Mouse (Mus musculus): Measurements from ENCODE around the gene Gm42906. TPM values are rescaled to one million over a fixed set of nuclear protein-coding genes. Genes with fewer than 3 reads are reported as not detected.

Gm42906 gene
- total and polyA plus RNA-seq, 3 experiments = not detected

GRCm38 (mm10) chr5:151102262-151102661 lies 325.7 kb downstream of the Gm42906 start:
- Histone ChIP-seq H3K9me3 (replicated peaks; ENCODE audit: insufficient read depth, low read length) (no peaks in the 10 kb centered on the region), H3K4me1 (ENCODE audit: control insufficient read depth in 1 of 2, insufficient read depth in 2 of 2, low read length in 2 of 2) (no peaks in the 10 kb centered on the region), H3K36me3 (ENCODE audit: control insufficient read depth in 1 of 2, insufficient read depth in 2 of 2, low read length in 2 of 2) (no peaks in the 10 kb centered on the region), H3K27ac (ENCODE audit: control insufficient read depth, low read depth, low read length) (no peak overlapping the region), H3K4me3 (ENCODE audit: control insufficient read depth in 1 of 2, insufficient read depth in 1 of 2, low read depth in 2 of 2, low read length in 2 of 2) (no peak overlapping the region), H3K79me2 (ENCODE audit: control insufficient read depth, insufficient read depth, low read length, poor library complexity) (no peaks in the 10 kb centered on the region), H3K27me3 (ENCODE audit: control insufficient read depth in 1 of 2, insufficient read depth in 2 of 2, low read length in 2 of 2) (no peaks in the 10 kb centered on the region), H3K9ac (ENCODE audit: control insufficient read depth, low read depth, low read length, poor library complexity, severe bottlenecking) (no peak overlapping the region)
- DNase-seq (ENCODE audit: low read depth, low spot score) = peak; percentile 6
- TF ChIP-seq MYC (IDR thresholded peaks at IDR 0.05; ENCODE audit: low read depth, low read length) = no peak
- no peak for TF ChIP-seq ZNF384 (IDR thresholded peaks at IDR 0.05; ENCODE audit: low read depth, low read length)
- no peak for TF ChIP-seq HCFC1 (IDR thresholded peaks at IDR 0.05; ENCODE audit: low read depth, low read length)
- TF ChIP-seq TCF12 (IDR thresholded peaks at IDR 0.05; ENCODE audit: low read depth, low read length) = no peak
- TF ChIP-seq EP300 (IDR thresholded peaks at IDR 0.05; ENCODE audit: low read depth in 1 of 2, low read length in 2 of 2) = no peak
- peak; percentile 20; the same call in 1 of the 2 replicates for TF ChIP-seq SMC3 (IDR thresholded peaks at IDR 0.05; ENCODE audit: low read depth, low read length)
- no peak for TF ChIP-seq SIN3A (IDR thresholded peaks at IDR 0.05; ENCODE audit: low read length)
- TF ChIP-seq NELFE (IDR thresholded peaks at IDR 0.05; ENCODE audit: low read depth, low read length) = no peak
- TF ChIP-seq RAD21 (IDR thresholded peaks at IDR 0.05; ENCODE audit: low read depth, low read length) = no peak; the same call in none of the 2 replicates
- TF ChIP-seq MAX (IDR thresholded peaks at IDR 0.05; ENCODE audit: low read length) = no peak
- no peak for TF ChIP-seq ETS1 (IDR thresholded peaks at IDR 0.05; ENCODE audit: low read depth, low read length)
- no peak for TF ChIP-seq ZMIZ1 (IDR thresholded peaks at IDR 0.05; ENCODE audit: low read depth, low read length)
- TF ChIP-seq MAZ (IDR thresholded peaks at IDR 0.05; ENCODE audit: low read depth, low read length) = no peak
- no peak for TF ChIP-seq USF2 (IDR thresholded peaks at IDR 0.05; ENCODE audit: borderline replicate concordance in 1 of 2, insufficient read depth in 1 of 2, low read depth in 1 of 2, low read length in 2 of 2)
- TF ChIP-seq BHLHE40 (IDR thresholded peaks at IDR 0.05; ENCODE audit: borderline replicate concordance, low read depth, low read length) = no peak
- TF ChIP-seq CTCF (IDR thresholded peaks at IDR 0.05 in 2 of 3, conservative IDR thresholded peaks at IDR 0.05 in 1 of 3; ENCODE audit: control insufficient read depth in 1 of 3, insufficient read depth in 1 of 3, low read depth in 2 of 3, low read length in 3 of 3, poor library complexity in 1 of 3, severe bottlenecking in 1 of 3) = peak; percentile 34 to 42 (median 34)
- TF ChIP-seq ZC3H11A (IDR thresholded peaks at IDR 0.05; ENCODE audit: low read depth, low read length) = 0 out of 2 replicates have a peak, but pooled peaks have one; percentile 6

GRCm38 (mm10) chr5:151096012-151096411 lies 332.0 kb downstream of the Gm42906 start:
- H3K27ac ChIP-seq (ENCODE audit: control insufficient read depth, low read depth, low read length) = no peak overlapping the region

More at GRCm38 (mm10) chr5:151096012-151096411, 332.0 kb downstream of the Gm42906 start:
- no peak for DNase-seq (ENCODE audit: low read depth, low spot score)
- Histone ChIP-seq H3K4me1 (ENCODE audit: control insufficient read depth in 1 of 2, insufficient read depth in 2 of 2, low read length in 2 of 2) (no peaks in the 10 kb centered on the region), H3K27me3 (ENCODE audit: control insufficient read depth in 1 of 2, insufficient read depth in 2 of 2, low read length in 2 of 2) (no peaks in the 10 kb centered on the region), H3K4me3 (ENCODE audit: control insufficient read depth in 1 of 2, insufficient read depth in 1 of 2, low read depth in 2 of 2, low read length in 2 of 2) (no peak overlapping the region), H3K9ac (ENCODE audit: control insufficient read depth, low read depth, low read length, poor library complexity, severe bottlenecking) (no peak overlapping the region), H3K79me2 (ENCODE audit: control insufficient read depth, insufficient read depth, low read length, poor library complexity) (no peaks in the 10 kb centered on the region), H3K9me3 (replicated peaks; ENCODE audit: insufficient read depth, low read length) (no peaks in the 10 kb centered on the region), H3K36me3 (ENCODE audit: control insufficient read depth in 1 of 2, insufficient read depth in 2 of 2, low read length in 2 of 2) (no peaks in the 10 kb centered on the region)
- TF ChIP-seq ZKSCAN1 (IDR thresholded peaks at IDR 0.05; ENCODE audit: low read depth, low read length) = no peak
- TF ChIP-seq CHD2 (IDR thresholded peaks at IDR 0.05; ENCODE audit: low read length) = no peak
- no peak for TF ChIP-seq JUND (IDR thresholded peaks at IDR 0.05; ENCODE audit: low read depth, low read length)
- TF ChIP-seq NRF1 (IDR thresholded peaks at IDR 0.05; ENCODE audit: insufficient read depth, low read depth, low read length, poor library complexity, severe bottlenecking) = no peak
- TF ChIP-seq ETS1 (IDR thresholded peaks at IDR 0.05; ENCODE audit: low read depth, low read length) = no peak
- TF ChIP-seq BHLHE40 (IDR thresholded peaks at IDR 0.05; ENCODE audit: borderline replicate concordance, low read depth, low read length) = no peak
- TF ChIP-seq MEF2A (IDR thresholded peaks at IDR 0.05; ENCODE audit: extremely low read depth, insufficient replicate concordance, low read depth, low read length, poor library complexity, severe bottlenecking) = no peak
- TF ChIP-seq HCFC1 (IDR thresholded peaks at IDR 0.05; ENCODE audit: low read depth, low read length) = no peak
- no peak for TF ChIP-seq RAD21 (IDR thresholded peaks at IDR 0.05; ENCODE audit: low read depth, low read length)
- no peak for TF ChIP-seq TBP (IDR thresholded peaks at IDR 0.05; ENCODE audit: low read depth, low read length)
- no peak for TF ChIP-seq MAX (IDR thresholded peaks at IDR 0.05; ENCODE audit: low read length)
- TF ChIP-seq SIN3A (IDR thresholded peaks at IDR 0.05; ENCODE audit: low read length) = no peak
- TF ChIP-seq UBTF (IDR thresholded peaks at IDR 0.05; ENCODE audit: borderline replicate concordance, insufficient read depth, low read depth, low read length) = no peak
- TF ChIP-seq CTCF (IDR thresholded peaks at IDR 0.05 in 2 of 3, conservative IDR thresholded peaks at IDR 0.05 in 1 of 3; ENCODE audit: control insufficient read depth in 1 of 3, insufficient read depth in 1 of 3, low read depth in 2 of 3, low read length in 3 of 3, poor library complexity in 1 of 3, severe bottlenecking in 1 of 3) = no peak
- no peak for TF ChIP-seq TAL1 (IDR thresholded peaks at IDR 0.05; ENCODE audit: low read length)
- no peak for TF ChIP-seq GABPA (IDR thresholded peaks at IDR 0.05; ENCODE audit: low read depth, low read length)

Data from MEL (cell line).